Mouse (Mus musculus): Measurements from ENCODE around the gene Arid5a.

Arid5a gene

DNA sequence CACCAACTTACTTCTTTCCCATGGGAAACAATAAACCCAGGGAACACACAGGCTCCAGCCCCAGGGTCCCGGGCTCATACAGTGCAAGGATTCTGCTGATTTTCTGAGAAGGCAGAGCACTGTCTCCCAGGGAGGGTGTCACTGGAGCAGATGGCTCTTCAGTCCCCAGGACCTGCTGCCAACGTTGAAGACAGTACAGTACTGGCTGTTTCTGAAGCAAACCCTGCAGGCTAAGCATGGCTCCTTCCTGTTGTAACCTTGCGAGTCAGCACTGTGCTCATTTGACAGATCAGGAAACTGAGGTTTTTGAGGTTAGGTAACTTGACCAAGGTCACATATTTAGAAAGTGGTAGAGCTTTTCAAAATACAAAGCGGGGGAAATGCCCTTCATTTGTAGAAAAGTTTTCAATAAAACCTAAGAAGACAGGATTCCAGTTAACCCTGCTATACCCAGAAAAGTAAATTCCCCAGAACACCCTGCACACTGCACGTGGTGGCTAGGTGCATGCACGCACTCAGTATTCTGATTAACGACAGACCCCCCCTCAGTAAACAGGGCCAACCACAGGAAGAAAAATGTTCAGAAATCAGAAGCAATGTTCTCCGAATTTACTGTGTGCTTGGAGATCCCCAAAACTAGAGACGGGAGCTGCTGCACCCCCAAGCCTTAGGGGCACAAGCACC is 10.9 kb upstream of the Arid5a start:
- no peak for DNase-seq

DNA sequence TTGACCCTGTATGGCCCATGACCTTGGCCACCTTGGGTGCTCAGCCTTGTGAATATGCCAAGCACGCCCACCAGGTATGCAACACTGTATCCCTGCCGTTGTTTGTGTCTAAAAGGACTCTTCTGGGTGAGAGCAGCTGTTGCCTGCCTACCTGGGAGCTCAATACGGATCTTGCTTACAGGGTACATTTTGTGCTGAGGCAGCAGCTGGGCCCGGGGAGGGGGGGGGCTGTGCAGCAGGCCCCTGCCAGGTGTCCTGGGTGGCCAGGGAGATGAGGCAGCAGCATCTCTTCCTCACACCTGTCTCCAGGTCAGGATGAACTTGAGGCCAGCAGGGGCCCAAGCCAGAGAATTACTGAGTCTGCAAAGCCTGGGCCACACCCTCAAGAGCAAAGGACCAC is 9.4 kb upstream of the Arid5a start:
- no peak for DNase-seq

DNA sequence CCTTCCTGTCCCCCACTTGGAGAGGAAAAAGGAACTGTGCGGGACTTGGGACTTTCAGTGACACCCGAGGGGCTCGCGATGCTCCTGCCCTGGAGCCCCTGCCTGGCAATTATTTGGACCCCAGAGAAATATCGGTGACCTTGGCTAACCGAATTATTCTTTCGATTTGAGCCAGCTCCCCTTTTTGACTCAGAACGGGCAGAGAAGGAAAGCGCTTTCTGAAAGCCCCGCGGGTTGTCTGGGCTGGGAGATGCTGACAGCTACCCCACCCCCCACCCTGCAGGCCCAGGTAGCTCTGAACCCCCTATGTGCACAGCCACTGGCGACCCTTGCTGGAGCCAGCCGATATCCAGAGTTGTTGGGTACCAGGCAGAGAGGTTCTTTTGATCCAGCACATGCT is 8.4 kb upstream of the Arid5a start:
- no peak for DNase-seq

DNA sequence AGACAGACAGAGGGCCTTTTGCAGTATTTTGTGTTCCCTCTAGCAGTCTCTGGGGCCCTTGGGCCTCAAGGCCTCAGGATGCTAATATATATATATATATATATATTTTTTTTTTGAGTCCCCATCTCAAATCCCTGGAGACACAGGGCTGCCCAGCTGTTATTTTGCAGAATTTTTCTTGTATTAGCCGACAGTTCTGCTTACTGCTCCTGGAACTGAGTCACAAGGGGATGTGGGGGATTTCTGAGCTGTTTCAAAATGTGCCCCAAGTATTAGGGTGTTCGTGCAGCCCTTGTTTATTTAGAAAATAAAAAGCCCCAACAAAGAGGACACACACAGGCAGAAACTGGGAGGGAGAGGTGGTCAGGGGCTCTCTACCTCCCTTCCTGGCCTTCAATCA is 7.9 kb upstream of the Arid5a start:
- DNase-seq, result no peak

DNA sequence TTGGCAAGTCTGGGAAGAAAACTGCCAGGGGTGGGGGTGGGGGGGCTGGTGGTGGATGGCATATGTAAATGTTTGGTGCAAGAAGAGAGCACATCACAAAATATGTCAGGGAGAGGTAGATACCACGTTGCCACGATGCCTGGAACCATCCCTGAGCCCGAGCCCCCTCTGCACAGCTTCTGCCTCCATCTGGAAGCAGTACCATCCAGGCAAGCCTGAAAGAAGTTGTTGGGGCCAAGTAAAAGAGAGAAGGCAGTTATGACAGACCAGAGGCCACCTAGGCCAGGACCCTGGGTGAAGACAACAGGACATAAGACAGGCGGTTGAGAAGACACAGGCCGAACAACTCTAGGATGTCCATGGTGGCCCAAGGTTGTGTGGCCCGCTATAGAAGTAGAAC is 7.0 kb upstream of the Arid5a start:
- DNase-seq, result no peak

DNA sequence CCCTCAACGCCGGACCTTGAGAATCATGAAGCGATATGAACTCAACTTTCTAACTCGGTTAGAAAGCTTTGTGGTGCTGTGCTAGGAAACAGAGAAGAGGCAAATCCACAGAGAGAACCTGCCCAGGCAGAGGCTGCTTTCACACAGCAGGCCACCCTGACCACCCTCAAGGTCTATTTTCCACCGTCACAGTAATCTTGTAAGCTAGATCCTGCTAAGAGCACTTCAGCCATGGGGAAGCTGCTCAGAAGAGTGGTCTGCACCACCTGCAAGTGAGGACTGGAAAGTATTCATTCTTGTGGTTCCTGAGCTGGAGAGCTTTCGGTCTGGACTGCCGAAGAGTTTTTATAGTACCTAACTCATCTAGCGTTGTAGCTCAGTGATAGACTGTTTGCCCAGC is 5.3 kb upstream of the Arid5a start:
- DNase-seq, result no peak

DNA sequence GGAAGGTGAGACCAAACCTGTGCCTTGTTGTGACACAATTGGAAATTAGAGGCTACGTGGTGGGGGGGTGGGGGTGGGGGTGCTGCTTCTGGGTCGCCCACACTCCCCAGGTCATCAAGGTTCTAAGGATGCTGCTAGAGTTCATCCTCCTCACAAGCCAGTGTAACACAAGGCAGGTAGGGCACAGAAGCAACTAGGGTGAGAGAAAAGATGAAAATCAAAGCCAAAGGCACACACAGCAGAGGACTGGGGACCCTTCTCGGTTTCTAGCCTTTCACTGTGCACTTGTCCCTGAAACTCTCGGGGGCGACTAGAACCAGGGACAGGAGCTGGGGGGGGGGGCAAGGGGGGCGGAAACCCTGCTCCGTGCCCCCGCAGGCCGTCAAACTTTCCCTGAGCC is 4.6 kb upstream of the Arid5a start:
- no peak for DNase-seq

DNA sequence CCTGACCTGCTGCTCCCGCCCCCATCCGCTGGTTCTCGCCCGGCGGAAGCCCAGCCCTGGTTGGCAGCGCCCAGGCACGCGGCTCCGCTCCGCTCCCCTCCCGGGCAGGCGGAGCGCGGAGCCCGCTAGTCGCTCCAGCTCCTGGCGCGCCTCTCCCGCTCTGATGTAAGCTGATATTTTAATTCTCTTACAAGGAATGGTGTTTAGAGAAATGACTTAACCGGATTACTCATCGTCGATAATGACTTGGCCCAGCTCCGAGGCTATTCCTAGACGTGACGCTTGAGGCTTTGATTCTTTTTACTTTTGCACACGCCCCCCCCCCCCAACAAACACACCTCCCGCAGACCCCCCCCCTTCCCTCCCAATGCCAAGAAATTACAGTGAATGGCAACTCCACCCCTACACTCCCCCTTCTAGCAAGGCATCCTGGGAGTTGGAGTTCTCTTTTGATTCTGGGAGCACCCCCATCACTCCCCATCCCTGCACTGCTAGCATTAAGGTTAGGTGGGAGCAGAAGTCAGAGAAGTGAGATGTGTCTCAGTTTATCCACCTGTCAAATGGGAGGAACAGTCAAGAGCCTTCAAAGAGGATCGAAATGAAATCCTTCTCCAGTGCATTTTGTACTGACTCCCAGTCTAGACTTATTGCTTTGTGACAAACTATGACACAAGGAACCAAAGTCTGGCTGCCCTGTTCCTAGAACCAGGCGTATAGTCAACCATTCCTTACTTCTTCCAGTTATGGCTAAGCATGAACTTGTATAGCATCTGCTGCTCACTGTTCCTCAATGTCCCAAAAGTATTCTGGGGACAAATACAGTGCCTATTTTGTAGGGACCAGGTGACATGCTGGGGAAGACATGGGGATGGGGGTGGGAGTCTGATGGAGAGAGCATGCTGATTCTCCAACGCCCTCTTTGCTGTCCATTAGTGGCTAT is 3.9 kb upstream of the Arid5a start:
- DNase-seq, result peak; percentile 67

DNA sequence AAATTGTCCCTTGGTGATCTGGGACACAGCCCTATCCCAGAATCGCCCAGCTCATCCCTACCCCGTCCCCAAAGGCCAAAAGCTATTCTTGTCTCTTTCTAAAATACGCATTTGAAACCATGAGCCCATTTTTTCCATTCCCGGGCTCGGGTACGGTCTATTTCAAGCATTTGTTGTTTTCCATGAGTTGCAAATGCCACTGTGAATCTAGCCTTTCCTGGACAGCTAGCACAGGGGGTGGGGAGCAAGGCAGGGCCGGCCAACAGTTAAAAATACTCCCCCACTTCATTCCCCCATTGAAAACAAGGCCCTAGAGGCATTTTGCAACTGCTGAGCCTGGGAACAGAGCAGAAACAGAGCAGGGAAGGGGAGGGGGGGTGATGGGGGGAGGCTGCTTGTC is 2.8 kb upstream of the Arid5a start:
- no peak for DNase-seq

DNA sequence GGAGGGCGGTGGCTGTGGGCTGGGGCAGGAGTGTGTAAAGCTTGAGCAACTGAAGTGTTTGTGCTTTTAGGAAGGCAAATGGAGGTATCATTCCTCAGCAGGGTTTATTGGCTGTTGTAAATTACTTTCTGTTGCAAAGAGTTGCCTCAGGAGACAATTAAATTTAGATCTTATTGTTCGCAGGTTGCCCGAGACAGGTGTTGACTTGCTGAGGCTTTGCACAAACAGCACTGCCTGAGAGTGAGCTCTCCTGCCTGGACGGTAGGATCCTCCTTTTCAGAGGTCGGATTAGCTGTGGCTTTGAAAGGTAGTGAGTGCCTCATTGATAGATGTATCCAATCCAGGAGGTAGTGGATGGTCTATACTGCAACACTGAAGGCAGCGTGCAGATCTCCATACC is 1.4 kb upstream of the Arid5a start:
- no peak for DNase-seq

DNA sequence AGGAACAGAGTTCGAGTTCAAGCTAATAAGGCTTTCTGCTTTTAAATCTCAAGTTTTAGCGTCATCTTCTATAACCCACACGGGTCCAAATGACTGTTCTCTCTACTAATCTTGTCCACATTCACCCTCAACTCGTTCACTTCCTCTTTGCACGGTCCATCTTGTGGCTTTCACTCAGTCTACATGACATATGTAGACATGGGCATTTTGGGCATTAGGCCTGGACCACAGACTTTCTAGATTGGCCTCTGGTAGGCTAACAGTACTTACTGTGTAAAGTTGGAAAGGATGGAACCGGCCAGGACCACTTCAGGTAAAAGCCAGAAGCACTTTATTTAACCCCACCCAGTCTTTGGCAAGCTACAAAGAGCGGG is 425 bp upstream of the Arid5a start:
- no peak for DNase-seq

DNA sequence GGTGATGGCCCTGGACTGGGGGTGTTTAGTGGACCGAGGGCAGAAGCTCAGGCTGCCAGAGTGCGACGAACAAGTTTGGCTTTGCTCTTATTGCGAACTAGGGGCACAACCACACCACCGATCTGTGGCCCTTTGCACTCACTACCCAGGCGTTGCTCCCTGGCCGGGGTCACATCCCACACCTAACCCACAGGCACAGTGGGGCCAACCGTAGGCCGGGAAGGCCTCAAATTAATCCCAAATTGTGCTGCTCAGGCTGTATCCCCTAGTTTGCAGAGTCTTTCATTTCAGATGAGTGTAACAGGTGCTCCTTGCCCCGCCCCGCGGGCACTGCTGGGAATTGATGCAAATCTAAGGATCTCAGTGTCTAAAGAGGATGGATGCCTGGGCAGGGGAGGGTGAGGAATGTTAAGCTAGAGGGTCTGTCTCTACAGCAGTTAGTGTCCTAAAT is 943 bp downstream of the Arid5a start:
- peak; percentile 20 to 39 for DNase-seq

DNA sequence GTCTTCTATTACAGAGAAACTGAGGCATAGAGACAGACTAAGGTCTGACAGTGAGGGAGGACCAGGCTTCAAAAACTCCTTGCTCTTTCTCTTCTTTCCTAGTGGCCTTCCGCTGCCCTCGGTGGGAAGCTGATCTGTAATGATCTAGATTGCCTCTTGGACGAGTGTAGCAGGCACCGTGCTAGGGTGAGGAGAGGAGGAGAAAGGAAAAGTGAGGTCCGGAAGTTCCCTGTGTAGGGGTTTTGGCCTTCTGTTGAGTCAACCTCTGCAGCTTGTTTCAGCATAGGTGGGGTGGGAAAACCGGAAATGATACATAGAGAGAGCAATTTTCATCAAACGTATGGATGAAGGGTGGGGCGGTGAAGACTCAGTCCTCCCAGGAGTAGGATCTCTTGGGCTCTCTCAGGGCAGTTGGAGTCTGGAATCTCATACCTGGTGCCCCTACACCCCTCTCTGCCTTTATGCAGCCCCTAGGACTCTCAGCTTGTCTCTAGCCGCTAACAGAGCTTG is 1.5 kb downstream of the Arid5a start:
- DNase-seq, result no peak

DNA sequence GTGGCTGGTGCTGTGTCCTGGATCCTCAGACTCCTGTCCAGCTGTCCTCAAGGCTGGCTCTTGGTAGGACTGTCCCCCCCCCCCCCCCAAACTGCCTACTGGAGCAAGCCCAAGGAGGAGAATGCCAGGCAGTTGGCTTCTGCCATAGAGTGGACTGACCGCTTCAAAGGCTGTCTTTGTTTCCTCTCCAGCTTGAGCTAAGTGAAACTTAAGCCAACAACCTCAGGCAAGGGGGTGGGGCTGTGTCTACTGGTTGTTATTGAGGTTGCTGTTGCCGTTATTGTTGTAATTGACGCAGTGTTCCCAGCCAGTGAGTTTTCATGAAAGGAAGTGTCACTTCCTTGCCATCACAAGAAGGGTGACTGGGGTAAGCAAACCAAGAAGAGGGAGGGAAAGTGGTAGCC is 2.0 kb downstream of the Arid5a start:
- DNase-seq, result no peak

DNA sequence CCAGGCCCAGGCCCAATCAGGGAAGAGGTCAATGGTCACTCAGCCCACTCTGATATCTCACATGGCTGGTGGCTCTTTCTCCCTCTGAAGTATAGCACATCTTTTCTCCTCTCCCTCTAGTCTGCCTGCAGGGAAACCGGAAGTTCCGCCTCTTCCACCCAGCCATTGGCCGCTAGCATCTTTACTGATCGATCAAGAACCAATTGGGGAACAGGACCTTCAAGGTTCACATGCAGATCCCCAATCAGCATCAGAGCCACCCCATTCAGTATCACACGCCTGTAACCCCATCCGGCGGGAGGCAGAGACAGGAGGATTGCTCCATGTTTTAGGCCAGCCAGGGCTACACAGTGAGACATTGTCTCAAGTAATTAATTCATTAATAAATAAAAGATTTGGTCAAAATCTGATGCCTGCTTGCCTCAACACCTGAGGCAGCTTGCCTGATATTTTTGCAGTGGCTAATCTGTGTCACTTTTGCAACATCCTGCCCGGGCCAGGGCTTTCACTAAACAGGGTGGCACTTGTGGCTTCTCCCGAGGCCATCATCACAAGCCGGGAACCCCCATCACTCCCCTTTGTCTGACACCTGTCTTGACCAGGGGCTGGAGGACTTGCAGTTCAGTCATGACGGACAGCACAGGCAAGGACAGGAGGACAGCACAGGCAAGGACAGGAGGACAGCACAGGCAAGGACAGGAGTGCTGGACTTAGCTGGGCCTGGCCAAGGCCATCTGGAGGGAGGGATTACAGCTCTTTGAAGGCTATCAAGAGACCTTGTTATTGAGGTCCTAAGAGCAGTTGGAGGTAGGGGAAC is 7.6 kb downstream of the Arid5a start:
- no peak for DNase-seq

DNA sequence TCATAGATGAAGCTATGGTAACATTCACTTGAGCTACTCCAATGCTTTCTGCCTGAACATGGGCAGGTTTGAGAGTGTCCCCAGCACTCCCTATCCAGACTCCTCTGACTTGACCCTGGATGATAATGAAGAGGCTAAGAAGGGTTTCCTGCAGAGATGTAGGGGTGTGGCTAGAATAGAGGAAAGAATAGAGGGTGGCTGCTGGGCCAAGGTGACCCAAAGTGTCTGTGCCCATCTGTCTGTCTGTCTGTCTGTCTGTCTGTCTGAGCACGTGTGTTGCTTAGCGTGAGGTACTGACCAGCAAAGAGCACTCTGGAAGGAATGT is 8.2 kb downstream of the Arid5a start:
- no peak for DNase-seq

DNA sequence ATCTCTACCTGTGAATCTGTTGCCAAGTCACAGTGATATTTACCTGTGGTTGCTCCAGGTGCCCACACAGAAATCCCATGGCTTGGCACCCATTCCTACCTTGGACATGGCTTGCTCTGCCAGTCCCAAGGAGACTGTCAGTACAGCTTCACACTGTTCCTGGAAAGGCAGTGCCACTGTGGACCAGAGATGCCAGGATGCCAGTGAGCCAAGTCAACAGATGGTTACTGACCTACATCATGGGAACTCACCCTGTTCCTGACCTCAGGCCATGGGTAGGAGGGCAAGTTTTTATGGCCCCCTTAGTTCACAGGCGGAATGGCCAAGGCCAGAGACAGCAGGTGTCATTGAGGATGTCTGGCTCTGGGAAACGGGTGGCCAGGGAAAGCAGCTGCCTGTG is 13.6 kb downstream of the Arid5a start:
- DNase-seq, result no peak

DNA sequence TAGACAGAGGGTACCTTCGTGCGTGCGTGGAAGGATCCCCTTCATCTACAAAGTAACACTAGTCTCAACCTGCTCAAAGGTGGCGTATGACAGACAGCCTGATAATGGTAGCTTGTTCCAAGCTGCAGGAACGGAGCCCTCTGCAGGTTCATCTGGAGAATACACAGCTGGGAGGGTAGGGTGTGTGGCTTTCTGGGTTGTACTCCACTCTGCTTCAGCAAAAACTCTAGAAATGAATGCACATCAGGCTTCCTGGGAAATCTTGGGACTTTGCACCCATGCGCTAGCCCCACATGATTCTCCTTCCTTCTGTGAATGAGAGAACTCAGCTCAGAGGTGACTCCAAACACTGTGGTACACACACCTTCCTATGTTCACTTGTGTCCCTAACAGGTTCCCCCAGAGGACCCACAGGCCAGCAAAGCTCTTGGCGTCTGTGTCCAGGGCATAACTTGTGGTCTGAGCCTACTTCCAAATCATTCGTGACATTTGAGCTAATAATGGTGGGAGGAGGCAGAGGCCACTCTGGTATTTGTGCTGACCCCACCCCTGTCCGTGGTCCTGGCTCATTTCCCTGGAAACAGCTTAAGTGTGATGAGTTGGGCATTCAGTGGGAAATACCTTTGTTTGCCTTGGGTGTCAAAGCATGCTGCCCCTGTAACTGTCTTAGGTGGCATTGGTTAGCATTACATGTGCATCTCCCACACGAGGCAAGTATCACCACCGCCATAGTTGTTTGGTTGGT is 14.5 kb downstream of the Arid5a start:
- DNase-seq, result peak; percentile 49 to 55

DNA sequence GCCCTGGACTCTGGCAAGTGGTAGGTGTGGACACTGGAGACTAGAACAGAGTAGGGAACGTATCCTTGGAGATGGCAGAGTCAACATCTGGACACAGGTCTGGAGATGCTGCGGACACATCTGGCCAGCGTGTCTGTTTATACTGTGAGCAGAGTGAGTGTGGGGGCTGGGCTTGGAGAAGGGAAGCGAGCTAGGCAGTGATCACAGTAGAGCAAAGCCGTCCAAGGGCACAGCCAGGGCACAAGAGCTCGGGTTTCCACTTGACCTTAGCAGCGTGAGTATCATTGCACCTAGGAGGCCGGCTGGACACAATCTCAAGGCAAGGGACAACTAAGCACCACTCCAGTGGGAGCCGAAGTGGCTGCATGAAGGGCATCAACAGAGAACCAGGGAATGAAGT is 15.5 kb downstream of the Arid5a start:
- DNase-seq, result no peak

DNA sequence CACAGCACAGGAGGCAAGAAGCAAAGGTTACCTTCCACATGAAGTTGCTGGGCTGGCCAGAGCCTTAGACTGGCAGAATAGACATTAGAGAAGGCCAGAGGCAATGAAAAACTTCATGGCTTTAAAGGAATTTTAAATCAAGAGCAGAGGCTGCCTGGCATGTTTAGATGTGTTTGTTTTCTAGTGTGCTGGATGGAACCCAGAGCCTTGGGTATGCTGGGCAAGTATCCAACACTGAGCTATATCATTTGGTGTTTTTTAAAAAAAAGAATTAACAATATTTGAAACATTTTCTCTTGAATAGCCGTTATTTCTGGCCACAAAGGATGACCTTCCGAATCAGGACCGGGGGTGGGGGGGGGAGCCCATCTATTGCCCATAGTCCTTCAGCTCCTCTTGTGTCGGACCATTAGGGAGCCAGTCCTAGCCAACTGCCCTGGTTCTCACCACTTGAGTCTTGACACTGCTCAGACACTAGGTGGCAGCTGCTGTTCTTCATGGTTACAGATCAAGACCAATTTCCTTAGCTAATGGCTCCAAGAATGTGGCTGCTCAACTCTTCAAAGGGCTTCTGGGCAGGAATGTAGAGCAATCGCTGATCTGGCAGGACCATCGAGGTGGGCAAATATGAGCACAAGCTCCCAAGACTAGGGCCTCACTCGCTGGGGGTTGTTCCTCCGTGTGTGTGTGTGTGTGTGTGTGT is 16.4 kb downstream of the Arid5a start:
- peak; percentile 71 to 74 for DNase-seq

DNA sequence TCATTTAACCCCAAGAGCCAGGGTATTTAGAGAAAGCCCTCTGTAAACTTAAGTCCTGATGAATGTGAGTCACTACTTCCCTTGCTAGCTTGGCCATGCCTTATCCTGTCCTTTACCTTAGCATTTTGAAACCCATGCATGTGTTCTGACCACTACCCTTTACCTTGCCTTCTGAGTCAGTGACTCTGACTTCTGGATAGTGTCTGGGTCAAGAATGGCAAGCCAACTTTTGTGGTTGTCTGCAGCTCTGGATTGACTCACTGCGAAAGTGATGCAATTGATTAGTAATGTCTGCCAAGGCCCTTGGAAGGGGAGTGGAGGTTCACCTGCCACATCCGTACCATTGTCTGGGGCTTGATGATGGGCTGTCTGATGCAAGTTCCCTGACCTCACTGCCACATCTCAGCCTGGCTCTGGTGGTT is 18.4 kb downstream of the Arid5a start:
- DNase-seq, result no peak

DNA sequence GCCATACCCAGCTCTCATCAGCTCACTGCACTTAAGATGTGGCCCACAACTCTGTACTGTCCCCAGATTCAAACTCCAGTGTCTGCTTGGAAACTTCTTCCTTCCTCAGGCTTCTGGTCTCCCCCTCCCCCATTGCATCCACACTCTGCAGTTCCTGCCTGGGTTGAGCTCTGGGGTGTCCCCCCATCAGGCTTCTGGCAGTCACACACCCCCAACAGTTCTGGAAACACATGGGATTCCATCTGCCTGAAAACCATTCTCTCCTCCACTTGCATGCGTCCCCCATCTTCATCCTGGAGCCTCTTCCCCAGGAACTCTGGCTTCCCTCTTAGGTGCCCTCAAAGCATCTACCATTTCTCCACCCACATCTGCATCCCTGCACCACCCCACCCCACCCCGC is 19.3 kb downstream of the Arid5a start:
- no peak for DNase-seq

Data from kidney, postnatal 36 days (tissue).